Mouse (Mus musculus) left cerebral cortex, postnatal 14 days (tissue): ENCODE measurements around the gene Olfr794. TPM values are rescaled to one million over a fixed set of nuclear protein-coding genes. Genes with fewer than 3 reads are reported as not detected.

ENCODE experiments used
- DNase-seq, 2 experiments: peaks; one replicate each; pipeline ENCODE4 v3.0.0; 2021 to 2022; ENCODE audit warnings: low spot score in 2 of 2, mixed read lengths in 1 of 2
- intact Hi-C: fragments of 180-260 bp; cut with DNase I; formaldehyde crosslinking; loops from one replicate; pipeline ENCODE4 v1.15.1; 2025
- long read RNA-seq, 2 experiments: library from polyadenylated mRNA; stranded (forward); transcript quantifications; one replicate each; pipeline ENCODE4 v2.0.0; 2021
- microRNA-seq, 2 experiments: library from miRNA; unstranded; fragments of <30 nt; microRNA quantifications; one replicate each; pipeline ENCODE4 v1.2.0; 2022
- total RNA-seq, 2 experiments: library from RNA; stranded (reverse); gene quantifications; 2 replicates each; pipeline ENCODE4 v1.2.3; 2021

The Olfr794 gene
- total RNA-seq = not detected
- long read RNA-seq, experiment 1 = 0 reads
- long read RNA-seq, experiment 2 = 0 reads

- no peak for DNase-seq
- intact Hi-C loops = no loop called here
These were observed at the start of gene Olfr794 for GRCm38 (mm10) chr10:129567355-129567754. Olfr794 (plus strand) TSS chr10:129567655.

DNA sequence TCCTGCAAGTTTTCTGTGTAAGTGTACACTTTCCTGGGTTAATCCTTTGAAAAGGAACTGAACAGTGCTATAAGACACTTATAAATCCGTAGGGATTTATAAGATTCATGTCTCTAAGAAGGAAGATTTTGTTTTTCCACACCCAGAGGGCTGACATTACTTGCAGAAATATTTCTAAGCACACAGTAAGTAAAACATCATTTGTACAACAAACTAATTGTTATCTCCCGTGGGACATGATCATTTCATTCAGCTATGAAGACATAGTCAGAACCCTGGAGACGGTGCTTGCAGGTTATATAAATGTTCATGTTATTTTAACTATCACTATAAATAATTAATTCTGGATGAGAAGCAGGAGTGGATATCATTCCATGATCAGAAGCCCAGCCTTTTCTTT lies 46.0 kb upstream of the Olfr794 start, which contains the start of gene Olfr791:
Gene Olfr791 (plus strand): TSS at position 301 of the 400 bp plus-strand sequence.
- DNase-seq = no peak
- intact Hi-C loops = no loop called here

DNA sequence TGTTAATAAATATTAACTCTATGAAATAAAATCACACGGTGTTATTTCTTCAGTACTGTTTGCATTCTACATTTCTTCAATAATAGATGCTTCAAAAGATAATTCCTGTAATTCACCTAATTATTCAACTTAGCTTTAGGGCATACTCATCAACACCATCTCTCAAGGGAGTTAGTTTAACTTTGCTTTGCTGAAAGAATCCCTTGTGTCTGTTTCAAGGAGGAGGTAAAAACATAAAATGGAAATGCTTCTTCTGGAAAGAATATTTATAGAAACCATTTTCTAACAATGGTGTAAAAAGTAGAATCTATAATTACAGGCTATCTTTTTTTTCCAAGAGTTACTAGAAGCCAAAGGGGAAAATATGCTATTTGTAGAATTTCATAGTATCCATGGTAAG lies 28.6 kb upstream of the Olfr794 start, which contains the start of gene Olfr792:
Gene Olfr792 (plus strand): TSS at position 301 of the 400 bp plus-strand sequence.
- no peak for DNase-seq
- intact Hi-C loops = no loop called here

- intact Hi-C loops = loop anchor here (10.0 kb wide), 1 partner anchor 545 kb away; no protein-coding TSS in a partner anchor
- DNase-seq = peak in 1 of 2 experiments; percentile 10
These were observed 18.1 kb upstream of the Olfr794 start for GRCm38 (mm10) chr10:129549354-129549753.

- DNase-seq = no peak
- intact Hi-C loops = no loop called here
These were observed 9.6 kb downstream of the Olfr794 start for GRCm38 (mm10) chr10:129577066-129577465.

DNA sequence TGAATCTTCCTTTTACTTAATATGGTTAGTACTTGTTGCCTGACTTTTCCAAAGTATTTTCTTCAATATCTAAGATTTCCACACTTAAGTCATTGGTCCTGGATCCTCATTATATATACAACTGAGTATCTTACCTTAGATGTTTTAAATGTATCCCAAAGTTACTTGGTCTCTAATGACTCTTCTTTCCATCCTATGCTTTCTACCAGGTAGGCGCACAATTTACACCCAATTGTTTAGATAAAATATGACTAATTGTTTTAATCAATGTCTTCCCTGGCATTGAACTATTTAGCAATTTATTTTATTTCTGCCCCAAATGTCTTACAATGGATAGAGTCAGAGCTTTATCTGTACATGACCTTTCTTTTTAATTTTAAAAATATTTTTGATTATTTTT lies 45.0 kb downstream of the Olfr794 start, which contains the start of gene Olfr796:
Gene Olfr796 (minus strand): TSS at position 101 of the 400 bp plus-strand sequence.
- intact Hi-C loops = no loop called here
- DNase-seq = no peak

DNA sequence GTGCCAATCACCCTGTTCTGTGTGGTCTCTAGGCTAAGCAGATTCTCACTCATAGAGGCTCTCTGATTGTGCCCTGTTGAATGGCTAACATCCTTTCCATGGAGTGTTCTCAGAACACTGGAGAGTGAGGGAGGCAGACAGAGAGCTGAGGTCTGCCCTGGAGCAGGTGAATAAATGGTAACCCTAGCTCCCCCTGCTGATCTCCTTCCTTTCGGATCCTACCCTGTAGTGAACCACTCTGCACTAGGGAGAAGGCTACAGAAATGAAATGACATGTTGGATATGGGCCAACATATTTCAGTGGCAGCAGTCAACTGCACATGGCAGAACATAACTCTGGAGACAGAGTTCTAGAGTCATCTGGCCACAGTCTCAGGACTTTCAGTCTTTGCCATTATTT lies 54.3 kb downstream of the Olfr794 start:
- DNase-seq = no peak
- intact Hi-C loops = no loop called here

Small RNA genes within 50 kb of the gene (microRNA-seq; reads per million reads assigned to microRNA genes)
- 0 reads per million in 2 experiments for gene Gm23252

Other genes with a start within 250 kb of the Olfr794 start
- not detected for gene Olfr780, start 249.5 kb upstream of the Olfr794 start, total RNA-seq
- gene Olfr781, start 238.8 kb upstream of the Olfr794 start, total RNA-seq = not detected
- not detected for gene Olfr782, start 218.8 kb upstream of the Olfr794 start, total RNA-seq
- gene Olfr784, start 183.6 kb upstream of the Olfr794 start, total RNA-seq = under 1 TPM; 0.11 to 0.15 TPM
- not detected for gene Olfr785, start 162.2 kb upstream of the Olfr794 start, total RNA-seq
- not detected for gene Olfr786, start 140.3 kb upstream of the Olfr794 start, total RNA-seq
- not detected for gene Olfr787, start 105.8 kb upstream of the Olfr794 start, total RNA-seq
- gene Olfr788, start 96.7 kb upstream of the Olfr794 start, total RNA-seq = not detected
- not detected for gene Olfr789, start 82.9 kb upstream of the Olfr794 start, total RNA-seq
- gene Olfr790, start 69.2 kb upstream of the Olfr794 start, total RNA-seq = not detected
- gene Olfr791, start 45.9 kb upstream of the Olfr794 start, total RNA-seq = not detected
- gene Olfr792, start 28.5 kb upstream of the Olfr794 start, total RNA-seq = not detected
- not detected for gene Olfr796, start 44.9 kb downstream of the Olfr794 start, total RNA-seq
- gene Olfr798, start 60.3 kb downstream of the Olfr794 start, total RNA-seq = not detected
- gene Olfr799, start 69.8 kb downstream of the Olfr794 start, total RNA-seq = not detected
- not detected for gene Olfr800, start 90.0 kb downstream of the Olfr794 start, total RNA-seq
- gene Olfr801, start 106.2 kb downstream of the Olfr794 start, total RNA-seq = not detected
- under 1 TPM; 0.06 to 0.22 TPM for gene Olfr802, start 120.5 kb downstream of the Olfr794 start, total RNA-seq
- gene Olfr803, start 126.6 kb downstream of the Olfr794 start, total RNA-seq = not detected
- gene Olfr804, start 135.6 kb downstream of the Olfr794 start, total RNA-seq = not detected
- gene Olfr805, start 161.7 kb downstream of the Olfr794 start, total RNA-seq = not detected
- not detected for gene Olfr806, start 174.3 kb downstream of the Olfr794 start, total RNA-seq
- not detected for gene Olfr807, start 190.1 kb downstream of the Olfr794 start, total RNA-seq
- not detected for gene Olfr808, start 197.8 kb downstream of the Olfr794 start, total RNA-seq
- not detected for gene Olfr809, start 207.0 kb downstream of the Olfr794 start, total RNA-seq
- not detected for gene Olfr810, start 227.3 kb downstream of the Olfr794 start, total RNA-seq
- gene Olfr811, start 236.7 kb downstream of the Olfr794 start, total RNA-seq = not detected